Mouse (Mus musculus) cerebellum, adult 9-10 months (tissue): ENCODE data around the gene Thada.

Experiments
- DNase-seq: peaks from one replicate; pipeline ENCODE4 v3.0.0; 2022

Thada gene

DNA sequence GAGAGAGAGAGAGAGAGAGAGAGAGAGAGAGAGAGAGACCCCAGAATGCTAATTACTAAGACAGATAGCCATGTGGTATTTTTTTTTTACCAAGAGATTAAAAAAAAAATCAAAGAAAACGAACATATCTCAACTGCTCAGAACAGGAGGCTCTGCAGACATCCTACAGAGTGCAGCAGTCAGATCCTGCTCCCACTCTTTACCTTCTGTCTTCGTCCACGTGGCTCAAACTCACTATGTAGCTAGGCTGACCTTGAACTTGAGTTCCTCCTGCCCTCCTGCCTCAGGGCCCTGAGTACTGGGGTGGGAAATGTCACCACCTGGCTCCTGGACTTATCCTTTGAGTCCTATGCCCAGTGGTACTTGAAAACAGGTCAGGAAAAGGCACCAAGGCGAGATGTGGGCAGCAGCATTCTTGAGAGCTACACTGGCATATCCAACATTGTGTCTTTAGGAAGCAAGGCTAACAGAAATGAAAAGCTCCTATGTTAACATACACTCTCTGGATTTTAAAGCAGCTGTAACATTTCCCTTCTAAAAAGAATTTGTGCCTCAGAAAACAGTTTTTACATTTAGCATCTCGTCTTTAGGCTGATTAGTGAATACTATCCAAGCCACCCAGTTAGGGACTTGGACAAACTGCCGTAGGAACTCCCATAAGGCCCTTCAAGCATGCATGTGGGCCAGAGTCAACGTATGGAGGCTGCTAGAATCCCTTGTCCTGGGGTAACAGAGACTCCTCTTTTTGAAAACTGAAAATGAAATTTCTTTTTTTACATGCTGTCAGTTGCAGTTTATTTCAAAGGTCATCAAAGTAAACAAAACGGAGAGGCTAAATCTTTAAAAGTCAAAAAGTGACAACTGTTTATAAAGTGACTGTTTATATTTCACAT is 183.4 kb downstream of the Thada start:
- DNase-seq = no peak

DNA sequence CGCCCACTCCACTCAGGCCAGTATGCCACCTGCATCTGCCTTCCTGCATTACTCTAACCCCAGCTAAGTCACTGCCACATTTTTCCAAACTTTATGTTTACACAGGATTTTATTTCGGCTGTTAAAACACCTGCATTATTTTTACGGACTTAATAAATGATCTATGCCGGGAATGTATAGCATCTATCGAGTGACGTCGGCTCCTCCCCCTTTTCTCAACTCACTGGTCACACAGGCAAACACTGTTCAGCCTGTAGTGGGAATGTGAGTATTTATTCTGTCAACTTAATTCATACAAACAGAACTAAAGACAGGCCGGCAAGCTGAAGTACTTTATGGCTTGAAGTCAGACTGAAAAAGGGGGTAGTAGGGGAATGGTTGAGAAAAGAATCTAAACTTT is 187.0 kb downstream of the Thada start:
- DNase-seq = no peak

DNA sequence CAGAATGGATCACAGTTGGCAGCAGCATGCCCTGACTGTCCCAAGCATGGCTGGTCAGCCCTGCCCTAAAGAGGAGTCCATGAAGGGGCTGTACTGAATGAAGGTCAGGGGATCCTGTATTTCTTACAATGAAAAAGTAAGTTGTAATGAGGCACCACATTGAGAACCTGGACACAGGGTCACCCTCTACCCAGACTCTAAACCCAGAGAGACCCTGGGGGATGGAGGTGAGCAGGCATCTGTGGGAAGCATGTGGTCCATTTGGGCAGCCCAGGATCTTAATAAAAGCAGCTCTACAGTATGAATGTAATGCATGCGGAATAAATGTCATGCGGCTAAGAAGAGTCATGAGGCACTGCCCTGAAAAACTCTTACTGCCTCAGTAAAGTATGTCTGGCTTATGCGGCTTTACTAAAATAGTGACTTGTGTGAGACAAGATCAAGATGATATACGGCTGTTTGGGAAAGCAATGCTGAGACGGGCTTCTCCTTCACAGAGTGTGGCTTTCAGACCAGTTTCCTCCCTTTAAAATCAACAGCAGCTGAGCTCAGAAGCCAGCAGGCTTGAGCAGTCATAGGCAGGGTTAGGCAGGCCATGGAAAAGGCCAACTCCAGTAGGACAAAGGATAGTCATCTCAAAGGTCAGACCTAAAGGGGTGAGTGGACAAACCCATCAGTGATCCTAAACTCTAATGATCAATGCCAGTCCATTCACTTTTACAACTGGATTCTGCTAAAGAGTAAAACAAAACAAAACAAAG is 187.6 kb downstream of the Thada start:
- DNase-seq = no peak

DNA sequence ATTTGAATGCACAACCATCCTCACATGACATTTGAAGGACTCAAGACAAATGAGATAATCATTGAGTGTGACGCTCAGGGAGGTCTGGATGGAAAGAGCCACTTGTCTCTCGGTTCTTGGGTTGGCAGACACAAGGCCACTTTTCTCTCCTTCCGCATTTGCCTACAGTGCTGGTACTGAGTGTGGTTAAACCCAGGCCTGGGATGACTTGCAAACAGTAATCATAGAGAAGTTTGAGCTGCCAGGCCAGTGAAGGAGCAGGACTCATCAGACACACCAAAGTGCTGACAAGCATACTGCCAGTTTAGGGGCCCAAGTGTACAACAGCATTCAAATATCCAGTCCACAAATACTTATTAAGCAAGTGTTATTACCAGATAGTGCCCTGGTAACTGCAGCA is 191.0 kb downstream of the Thada start:
- no peak for DNase-seq

DNA sequence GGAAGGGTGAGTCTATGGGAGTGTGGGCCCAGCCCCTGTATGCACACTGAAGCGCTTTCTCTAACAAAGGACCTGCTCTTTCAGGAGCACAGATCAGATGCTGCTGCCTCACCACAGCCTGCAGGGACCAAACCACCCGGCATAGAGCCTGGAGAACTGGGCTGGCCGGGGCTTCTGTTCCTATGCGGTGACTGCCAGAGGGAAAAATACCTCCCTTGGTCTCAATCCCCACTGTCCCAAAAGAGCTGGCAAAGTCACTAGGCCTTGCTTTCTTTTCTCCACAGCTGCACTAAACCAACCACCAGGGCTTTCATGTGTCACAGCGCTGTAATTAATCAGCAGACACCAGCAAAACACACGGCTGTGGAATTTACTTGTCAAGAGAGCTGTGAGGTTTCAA is 191.8 kb downstream of the Thada start:
- no peak for DNase-seq

DNA sequence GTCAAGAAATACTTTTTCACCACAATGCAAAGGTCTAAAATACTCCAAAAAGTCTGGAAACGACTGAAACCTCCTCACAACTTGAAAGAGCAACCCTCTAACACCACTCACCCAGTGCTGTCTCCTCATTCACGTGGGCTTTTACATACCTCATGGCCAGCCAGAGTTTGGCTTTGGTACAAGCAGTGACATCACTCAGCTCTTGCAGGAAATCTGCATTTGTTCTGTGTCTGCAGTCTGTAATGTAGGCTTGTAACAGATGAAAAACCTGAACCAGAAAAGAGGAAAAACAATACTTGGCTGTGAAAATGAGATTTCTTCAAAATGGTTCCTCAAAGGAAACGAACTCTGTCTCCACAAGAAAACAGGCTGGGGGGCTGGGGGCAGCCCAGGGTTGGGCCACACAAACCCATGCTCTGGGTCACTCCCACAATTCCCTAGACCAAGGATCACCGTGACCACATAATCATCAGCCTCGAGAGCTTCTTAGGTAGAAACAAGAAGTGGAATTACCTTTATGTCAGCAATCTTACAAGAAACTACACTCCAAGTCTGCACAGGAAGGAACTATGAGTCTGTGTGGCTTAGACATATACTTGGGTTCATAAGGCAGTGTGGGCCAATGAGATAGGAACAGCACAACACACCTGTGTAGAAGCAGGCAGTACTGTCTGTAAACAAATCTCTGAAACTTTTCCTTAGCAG is 193.3 kb downstream of the Thada start:
- DNase-seq = no peak

DNA sequence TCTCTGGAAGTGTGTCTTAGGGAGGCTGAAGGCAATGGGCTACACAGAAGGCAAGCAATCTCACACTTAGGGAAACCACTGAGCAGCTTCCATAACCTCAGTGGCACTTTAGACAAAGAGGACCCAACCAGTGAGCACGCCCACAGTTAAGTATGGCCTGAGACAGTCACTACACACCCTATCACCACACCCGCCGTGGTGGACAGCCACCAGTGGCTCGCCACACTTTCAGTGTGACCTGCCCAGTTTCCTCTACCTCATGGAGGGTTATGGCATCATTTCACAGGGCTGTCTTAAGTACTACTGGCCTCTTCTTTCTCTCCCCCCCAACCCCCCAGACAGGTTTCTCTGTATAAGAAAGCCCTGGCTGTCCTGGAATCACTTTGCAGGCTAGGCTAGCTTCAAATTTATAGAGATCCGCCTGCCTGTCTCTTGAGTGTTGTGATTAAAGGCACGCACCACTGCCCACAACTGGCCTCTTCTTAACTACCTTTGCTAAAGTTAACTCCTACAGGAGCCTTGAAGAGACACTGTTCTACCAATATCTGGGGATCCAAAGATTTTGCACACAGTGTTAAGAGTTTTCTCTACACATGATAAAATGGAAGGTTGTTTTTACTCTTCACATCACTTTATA is 194.3 kb downstream of the Thada start:
- DNase-seq = no peak

DNA sequence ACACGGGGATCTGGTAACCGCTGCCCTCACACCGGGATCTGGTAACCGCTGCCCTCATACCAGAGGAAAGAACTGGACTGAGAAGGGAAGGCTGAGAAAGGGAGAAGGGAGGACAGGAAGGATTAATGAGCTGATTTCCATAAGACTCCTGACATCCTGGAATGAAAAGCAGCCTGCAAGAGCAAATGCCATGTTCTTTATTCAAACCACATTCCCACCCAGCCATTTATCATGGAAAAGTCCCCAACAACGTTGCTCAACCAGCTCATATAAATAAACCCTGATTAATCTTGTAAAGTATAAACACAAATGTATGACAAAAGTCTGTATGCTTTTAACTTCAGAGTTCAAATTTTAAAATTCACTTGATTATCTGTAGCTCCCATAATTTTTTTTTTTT is 196.3 kb downstream of the Thada start:
- no peak for DNase-seq

DNA sequence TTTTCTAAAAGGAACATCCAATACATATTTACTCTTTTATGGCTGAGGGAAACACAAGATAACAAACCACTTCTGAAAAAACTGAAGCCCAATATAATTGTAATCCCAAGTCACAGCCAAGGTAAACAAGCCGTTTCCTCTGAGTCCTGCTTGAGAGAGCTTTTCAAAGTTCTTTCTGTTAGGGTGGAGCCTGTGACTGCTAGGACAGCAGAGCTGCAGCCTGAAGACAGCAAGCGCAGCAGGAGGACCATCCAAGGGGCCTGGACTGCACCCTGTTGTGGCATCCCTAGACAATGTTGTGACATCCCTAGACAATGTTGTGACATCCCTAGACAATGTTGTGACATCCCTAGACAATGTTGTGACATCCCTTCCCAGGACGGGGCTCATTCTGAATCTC is 197.6 kb downstream of the Thada start:
- no peak for DNase-seq

DNA sequence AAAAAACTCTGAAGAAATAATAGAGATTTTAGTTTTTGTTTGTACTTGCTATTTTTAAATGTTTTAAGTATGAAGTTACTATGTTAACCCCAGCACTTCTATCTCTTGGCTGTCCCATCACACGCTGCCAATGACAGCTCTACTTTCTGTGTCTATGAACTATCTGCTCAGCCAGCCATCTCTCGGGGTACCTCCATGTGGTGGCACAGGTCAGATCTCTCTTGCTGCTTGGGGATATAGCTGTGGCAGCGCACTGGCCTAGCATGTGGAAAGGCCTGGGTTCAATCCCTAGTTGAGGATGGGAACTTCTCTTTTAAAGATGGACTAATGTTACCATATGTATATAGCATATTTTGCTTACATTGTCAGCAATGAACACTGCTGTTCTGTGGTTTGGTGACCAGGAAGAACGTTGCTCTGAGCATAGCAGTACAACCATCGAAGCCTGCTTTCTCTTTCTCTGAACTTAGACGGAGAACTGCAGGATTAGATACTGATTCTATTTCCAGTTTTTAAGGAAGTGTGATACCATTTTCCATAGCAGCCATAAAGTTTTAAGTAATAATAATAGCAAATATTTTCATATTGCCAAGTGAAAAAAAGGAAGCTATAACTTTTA is 198.4 kb downstream of the Thada start:
- no peak for DNase-seq

DNA sequence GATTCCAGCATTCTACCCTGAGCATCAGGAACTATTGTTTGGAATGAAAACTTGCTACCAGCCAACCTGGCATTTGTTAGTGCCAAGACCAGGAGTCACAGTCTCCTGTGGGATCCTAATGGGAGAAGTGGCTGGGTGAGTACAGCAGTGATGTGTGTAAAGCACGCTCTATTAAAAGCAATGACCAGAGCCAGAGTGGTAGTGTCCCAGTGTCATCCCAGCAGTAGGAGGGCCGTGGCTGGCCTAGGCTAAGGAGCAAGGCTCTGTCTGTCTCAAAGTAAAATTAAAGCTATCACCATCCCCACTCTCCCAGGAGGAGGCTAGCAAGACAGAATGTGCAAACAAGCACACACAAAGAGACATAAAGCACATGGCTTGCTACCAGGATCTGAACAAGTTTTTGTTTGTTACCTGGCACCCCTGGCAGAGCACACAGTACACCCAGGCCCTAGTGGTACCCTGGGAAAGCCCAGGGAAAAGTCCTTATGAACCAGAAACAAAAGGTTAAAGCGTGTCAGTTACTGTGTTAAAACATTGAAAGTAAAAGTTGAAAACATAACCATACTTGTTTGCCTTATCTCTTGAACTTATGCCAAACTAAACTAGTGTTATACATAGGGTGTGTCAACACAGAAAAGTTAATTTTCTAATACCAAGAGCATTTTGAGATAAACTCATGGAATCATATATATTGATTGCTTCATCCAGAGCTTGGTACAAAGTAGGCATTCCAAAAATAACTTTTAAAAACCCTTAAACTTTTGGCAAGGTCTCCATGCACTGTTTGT is 199.7 kb downstream of the Thada start:
- DNase-seq = no peak

DNA sequence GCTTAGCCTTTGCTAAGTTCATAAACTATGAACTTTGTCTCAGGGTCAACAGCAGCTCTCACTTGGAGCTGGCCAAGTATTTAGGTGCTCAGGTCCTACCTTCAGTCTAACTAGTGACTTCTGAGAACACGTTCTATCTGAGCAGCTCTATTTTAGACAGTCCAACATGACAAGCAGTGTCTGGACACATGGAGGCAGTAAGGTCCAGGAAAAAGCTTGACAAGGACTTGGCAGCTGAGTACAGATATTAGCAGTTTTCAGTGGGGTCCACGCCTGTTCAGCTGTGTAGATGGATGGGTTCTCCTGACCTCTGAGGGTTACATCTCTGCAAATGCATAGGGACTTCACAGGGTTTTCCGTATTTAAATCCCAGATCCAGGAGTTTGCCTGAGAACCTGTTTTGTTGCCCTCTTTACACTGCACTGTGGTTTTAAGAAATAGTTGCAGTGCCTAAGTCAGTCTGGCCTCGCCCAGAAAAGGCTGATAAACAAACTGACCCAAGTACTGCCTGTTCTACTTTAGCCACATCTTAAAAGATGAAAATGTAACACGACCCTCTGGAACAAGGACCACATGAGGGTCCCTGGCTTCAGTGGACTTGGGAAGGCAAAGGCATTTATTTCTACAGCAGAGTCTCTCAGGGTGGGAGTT is 200.4 kb downstream of the Thada start:
- DNase-seq = no peak

DNA sequence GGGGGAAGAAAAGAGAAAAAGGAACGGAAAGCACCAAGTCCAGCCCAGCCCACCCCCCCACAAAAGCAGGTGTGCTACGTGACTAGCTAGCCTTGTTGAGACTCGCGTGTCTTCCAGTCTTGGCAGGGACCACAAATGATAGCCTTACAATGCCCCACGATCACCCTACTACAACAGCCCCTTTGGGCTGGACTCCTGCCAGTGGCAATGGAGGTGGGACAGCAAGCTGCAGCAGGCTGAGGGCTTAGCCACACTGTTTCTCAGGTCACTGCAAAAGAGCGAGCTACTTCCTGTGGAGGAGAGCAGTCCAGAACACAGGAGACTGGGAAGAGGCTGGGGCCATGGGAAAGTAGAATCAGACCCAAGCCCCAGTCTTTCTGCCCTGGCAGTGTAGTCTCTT is 201.7 kb downstream of the Thada start:
- DNase-seq = no peak

DNA sequence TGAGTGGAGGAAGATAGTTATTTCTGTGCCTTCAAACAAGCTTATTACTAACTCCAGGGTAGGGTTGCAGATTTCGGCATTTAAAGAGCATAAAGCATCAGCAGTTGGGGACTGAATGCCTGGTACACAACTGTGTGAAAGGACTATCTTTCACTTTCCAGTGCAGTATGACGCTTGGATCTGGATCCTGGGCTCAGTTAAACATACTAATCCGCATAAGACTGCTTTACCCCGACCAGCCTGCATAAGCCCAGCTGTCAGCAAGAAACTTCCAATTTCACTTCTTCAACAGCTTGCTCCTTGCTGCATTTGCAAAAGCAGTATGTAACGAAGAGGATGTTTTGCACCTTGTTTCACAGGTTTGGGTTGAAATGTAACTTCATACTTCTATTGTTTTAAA is 202.4 kb downstream of the Thada start:
- no peak for DNase-seq

DNA sequence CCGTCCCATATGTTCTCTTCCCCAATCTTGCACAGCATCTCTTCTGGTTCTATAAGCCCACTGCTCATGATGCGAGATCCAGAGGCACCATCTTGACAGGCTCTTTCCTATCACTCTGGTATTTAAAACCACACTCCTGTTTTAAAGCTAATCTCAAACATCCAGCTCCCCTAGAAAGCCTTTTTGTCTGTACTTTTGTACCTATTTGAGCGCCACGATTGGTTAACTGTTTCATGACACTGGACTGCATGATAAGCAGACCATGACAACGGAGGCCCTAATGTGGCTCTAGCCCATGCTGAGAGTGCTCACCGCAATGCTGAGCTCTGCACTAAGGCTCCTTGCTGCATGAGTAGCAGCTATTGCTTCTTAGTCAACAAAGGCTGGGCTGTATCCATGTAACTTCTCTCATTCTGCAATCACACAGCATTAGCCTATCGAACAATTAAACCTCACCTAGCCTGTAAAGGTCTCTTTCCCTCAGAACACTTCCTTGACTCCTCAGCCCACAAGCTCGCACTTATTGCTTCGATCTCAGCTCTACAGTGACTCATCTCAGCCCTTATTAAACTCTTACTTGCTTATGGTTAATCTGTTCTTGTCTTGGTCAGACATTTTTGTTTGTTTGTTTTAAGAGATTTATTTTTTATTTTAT is 203.6 kb downstream of the Thada start:
- no peak for DNase-seq

DNA sequence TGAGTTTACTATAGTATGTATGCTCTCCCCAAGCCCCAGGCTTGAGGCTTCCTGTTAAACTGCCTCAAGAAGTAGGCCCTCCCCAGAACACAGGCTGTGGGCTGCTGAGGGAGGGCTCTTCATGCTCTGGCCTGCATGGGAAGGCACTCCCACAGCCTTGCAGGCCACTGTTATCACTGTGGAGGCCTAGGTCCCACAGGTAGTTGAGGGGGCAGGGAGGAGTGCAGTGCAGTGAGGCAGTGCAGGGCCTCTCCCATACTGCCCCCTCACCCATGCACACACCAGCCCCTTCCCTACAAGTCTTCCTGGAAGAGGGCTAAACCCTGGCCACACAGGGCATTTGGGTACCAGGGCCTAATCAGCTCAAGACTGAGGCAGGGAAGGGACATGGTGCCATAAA is 205.0 kb downstream of the Thada start:
- no peak for DNase-seq

DNA sequence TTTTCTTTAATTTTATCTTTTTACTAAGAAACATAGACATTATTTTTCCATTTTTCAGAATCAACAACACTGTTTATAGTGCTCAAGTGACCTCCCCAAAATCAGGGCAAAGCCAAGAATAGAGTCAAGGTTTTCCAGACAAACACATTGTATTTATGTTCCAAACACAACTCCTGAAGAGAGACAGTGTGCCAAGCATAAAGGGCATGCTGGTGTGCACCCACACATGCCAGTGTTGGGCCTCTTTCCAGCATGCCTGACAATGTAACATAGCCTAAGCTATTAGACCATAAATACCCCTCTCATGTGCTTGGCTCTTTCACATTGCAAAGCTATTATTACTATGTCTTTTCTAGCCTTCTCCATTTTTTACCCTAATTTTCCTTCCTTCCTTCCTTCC is 205.8 kb downstream of the Thada start:
- DNase-seq = no peak

DNA sequence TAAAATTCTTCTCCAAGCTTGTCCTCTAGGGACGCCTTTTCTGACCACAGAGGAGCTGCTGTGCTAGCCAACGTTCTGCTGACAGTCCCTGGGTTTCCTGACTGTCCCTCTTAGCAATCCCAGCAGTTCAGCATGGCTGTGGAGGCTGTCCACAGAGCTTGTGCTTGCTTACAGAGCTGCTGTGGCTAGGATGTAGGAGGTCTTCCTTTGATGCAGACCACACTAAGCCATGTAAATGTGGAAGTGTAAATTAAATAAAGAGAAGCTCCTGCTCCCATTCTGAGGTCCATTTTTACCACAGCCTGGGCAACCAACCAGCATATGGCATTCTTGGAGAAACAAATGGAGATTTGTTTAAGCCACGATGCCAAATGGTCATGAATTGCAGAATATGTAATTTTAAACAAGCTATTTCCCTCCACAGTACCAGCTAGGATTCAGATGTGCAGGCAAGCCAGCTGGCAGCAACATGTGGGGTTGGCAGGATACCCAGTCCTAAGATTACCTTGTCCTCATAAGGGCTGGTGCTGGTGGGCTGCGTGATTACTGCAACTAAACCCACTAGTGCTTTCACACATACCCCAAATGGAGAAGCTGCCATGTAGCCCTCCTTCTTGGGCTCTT is 207.3 kb downstream of the Thada start:
- DNase-seq = peak; percentile 40

DNA sequence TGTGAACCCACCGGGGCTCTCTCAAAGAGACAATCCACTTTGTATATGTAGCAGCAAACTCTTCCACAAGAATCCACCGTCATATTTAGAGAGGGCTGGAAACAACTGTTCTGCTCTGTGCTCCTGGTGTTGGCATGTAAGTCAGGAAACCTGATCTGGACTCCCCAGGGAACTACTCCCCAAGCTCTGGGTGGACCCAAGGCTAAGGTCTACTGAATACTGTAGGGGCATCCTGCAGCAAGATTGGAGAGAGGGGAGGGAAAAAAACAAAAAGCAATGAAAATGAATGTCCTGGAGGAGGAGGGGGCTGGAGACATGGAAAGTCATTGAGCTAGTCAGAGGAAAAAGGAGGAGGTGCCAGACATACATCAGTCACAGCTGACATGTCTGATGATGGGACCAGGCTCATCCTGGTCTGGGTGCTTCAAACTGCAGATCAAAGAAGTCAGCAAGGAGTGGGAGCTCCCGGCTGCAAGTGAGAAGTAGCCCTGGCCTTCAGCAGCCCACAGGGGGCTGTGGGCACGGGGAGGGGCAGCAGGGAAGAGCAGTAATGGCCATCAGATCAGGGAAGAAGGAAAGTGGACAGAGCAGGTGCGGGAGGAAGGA is 208.0 kb downstream of the Thada start:
- DNase-seq = no peak

DNA sequence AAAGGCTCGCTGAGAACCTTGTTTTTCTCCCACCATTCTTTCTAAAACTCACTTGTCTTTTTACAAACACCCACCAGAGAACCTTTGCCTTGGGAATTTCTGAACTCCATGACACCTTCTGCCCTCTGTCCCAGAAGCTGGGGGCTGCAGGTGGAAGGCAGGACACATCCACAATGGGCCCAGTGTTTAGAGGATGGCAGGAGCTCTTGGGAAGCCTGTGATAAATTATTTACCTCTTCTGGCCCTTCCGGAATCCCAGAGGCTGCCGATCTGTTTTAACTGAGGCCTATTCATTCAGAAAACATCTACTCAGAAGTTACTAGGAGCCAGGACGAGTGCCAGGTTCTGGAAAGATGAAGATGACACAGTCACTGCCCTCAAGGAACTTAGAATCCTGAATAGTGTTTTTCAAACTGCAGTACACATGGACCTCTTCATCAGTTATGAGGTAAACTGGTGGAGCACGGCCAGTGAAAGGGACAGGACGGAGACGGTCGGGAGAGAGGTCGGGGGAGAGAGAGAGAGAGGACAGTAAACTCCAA is 209.7 kb downstream of the Thada start:
- no peak for DNase-seq
